Mouse (Mus musculus) c-Kit-positive CD71-positive TER-119-negative erythroid progenitor cells, embryonic 14.5 days (primary cell): ENCODE results near the gene Ablim1.

Source experiments
- DNase-seq: peaks from one replicate; pipeline ENCODE4 v3.0.0-alpha.2; 2013; ENCODE audit warnings: low read depth

The Ablim1 gene

DNA sequence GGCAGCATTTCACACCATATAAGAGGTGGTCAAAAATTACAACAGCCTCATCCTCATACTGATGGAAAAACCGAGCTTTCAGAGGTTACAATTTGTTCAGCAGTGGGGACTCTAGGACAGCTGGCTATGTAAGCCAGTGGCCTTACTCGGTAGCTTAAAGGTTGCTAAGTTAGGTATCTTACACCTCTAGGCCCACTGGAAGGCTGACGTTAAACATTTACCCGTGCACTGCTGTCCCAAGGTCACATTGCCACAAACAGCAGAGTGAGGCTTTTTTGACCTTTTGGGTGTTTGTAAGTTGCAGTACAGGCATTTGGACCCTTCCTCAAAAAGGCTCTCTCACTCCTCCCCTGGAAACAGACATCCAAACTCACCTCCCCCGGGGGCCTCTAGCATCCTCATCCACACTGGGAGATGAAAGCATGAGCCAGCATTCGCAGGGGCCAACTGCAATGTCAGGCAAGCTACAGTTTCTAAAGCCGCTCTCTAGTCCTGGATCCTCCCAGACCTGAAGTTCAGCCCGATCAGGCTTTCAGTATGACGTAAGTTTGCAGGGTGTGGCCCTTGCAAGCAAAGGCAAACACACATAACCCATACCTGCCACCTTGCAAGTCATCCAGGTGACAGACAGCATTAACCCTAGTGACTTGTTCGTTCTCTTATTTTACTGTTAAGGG lies 132.7 kb downstream of the Ablim1 start:
- no peak for DNase-seq

GRCm38 (mm10) chr19:57181317-57181716 lies 133.4 kb downstream of the Ablim1 start:
- DNase-seq = no peak

DNA sequence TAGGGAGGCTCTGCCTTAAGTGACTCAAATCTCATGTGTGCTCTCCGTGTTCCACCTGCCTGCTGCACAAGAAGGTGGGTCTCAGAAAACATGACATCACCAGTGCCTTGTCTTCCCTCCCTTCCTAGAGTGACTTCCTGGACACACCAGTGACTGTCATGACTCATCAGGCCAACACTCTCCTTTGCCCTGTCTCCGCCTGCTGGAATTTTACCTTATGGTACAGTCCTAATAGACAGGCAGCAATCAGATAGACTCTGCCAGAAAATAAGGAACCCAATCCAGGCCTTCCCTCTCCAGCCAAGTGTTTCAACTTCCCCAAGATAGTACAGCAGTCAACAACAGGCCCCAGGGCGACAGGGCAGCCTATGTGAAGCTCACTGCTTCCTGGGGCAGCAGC lies 133.8 kb downstream of the Ablim1 start:
- no peak for DNase-seq

DNA sequence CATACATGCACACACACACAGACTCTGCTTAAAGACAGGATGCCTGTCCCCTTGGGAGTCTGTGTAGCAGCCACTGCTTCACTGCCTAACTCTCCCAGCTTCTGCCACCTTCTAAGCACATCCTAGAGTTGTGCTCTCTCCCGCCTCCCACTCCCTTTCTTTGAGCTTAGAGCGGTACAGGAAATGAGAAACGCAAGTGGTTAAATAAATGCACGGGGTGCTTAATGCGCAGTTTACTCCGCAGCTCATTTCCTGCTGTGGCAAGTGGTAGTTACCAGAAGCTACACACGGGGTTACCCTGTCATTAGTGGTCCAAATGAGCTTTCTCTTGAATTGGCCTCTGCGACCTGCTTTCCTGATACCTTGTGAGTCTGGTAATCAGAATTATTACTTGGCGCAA lies 134.4 kb downstream of the Ablim1 start:
- DNase-seq = no peak

- DNase-seq = no peak
Observed at GRCm38 (mm10) chr19:57179269-57179668, 135.4 kb downstream of the Ablim1 start.

- DNase-seq = no peak
Observed at GRCm38 (mm10) chr19:57177334-57177733, 137.4 kb downstream of the Ablim1 start.

DNA sequence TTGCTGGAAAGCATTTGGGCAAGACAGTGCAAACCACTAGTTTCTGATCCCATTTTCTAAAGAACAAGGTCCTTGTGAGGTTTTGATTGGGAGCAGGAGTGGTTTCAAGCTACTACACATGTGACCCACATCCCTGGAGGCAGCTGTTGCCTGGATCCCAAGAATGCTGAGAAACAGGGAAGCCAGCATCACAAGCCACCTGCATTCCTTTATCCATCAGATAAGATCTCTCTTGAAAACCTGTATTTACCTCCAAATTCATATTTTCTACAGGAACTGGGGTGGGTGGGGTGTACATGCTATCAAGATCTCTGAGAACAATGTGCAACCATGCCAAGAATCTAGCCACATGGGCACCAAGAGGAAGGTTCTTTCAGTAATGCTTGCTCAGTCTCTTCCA lies 139.6 kb downstream of the Ablim1 start:
- DNase-seq = no peak

DNA sequence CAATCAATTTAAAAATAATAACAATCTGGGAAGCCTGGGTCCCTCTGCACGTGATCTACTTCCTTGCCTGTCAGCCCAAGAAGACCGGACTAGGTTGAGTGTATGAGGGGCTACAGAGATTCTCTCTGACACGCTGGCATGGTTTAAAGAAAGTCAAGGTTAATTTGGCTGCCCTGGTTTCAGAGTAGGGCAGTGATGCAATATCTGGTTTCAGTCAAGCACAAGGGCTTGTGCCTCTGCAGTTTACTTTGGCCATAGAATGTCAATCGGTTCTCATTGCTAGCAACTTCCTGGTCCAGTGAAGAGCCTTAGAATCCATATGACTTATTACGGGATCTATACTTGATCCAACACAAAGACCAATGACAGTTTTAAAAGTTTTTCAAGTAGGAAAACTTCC lies 140.2 kb downstream of the Ablim1 start:
- no peak for DNase-seq

DNA sequence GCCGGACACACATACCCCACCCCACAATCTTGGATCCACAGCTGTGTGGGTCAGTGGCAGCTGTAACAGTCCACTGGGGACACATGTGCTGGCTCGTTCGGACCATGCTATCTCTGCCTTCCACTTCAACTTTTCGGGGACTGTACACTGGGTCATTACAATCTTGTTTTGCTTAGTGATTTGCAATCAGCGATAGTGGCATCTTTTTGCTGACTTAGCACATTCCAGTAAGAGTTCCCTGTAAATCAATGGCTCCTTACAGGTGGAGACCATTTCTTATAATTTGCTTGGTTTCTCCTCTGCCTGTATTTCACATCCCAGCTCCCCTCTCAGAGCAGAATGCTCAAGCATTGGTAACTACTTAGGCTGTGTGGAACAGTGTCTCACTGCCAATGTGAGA lies 140.7 kb downstream of the Ablim1 start:
- no peak for DNase-seq

DNA sequence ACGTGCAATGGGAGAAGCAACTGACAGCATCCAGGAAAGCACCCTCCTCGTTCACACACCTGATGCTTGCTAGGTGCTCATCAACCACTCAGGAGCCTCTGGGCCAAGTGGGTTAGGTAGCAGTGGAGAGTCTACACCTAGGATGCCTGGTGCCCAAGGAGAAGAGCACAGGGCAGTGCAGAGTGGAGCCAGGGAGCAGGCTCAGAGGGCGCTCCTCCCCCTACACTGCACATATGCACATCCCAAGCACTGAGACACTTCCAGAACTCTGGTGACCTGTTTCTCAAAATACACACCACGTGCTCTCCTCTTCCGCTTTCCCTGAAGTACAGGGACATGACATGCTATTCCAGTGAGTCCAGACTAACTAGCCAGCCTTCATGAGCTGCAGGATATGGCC lies 142.4 kb downstream of the Ablim1 start:
- DNase-seq = no peak

GRCm38 (mm10) chr19:57170880-57171279 lies 143.8 kb downstream of the Ablim1 start:
- DNase-seq = no peak

GRCm38 (mm10) chr19:57169485-57169884 lies 145.2 kb downstream of the Ablim1 start:
- DNase-seq = no peak

DNA sequence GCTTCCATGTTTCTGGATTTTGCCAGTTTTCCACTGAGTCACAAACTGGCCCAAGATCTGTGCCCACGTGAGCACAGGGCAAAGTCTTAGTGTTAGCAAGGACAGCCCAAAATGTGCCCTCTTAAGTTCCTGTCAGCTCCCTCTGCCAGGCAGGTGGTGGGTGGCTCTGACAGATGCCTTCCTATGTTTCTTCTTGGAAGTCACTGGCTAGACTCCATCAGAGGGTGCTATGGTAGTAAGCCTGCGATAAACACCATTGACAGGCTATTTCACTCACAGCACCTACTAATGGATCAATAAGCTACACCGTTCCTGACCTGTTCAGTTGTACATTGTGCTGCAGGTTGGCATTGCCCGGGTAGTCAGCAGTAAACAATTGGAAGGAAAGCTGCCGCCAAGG lies 147.0 kb downstream of the Ablim1 start:
- DNase-seq = no peak

DNA sequence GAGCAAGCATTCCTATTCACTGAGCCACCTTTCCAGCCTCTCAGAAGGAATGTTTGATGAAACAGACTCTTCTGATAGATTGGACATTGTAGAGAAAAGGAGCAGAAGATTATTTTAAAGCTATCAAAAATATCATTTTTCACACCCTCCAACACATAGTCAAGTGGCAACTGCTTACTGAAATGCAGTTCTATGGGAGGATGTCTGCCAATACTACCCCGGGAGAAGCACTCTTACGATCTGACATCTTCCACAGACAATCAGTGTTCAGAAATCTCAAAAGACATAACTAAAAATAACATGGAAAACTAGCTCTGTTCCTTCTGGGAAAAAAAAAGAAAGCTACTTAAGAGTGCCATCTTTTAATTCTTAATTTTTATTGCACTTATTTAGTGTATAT lies 149.8 kb downstream of the Ablim1 start:
- DNase-seq = no peak

GRCm38 (mm10) chr19:57163315-57163714 lies 151.4 kb downstream of the Ablim1 start:
- no peak for DNase-seq

- no peak for DNase-seq
Observed at GRCm38 (mm10) chr19:57161978-57162727, 152.6 kb downstream of the Ablim1 start.

- DNase-seq = no peak
Observed at GRCm38 (mm10) chr19:57161010-57161660, 153.6 kb downstream of the Ablim1 start.

GRCm38 (mm10) chr19:57157731-57158343 lies 156.9 kb downstream of the Ablim1 start:
- no peak for DNase-seq

GRCm38 (mm10) chr19:57155121-57155884 lies 159.4 kb downstream of the Ablim1 start:
- DNase-seq = no peak

DNA sequence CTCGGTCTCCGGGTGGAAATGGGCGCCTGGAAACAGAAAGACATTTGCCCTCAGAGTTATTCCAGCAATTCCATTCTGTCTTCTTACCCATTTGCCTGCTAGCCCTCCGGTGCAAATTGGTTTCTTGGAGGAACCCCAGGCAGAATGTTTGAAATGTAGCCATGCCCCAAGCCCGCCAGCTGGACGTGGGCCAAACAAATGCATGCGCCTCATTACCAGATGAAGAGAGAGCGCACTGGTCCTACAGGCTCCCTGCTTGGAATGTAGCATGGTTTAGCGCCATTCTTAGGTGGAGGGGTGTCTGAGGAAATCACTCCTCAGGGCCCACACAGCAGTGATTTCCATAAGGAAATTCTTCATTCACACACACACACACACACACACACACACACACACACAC lies 162.4 kb downstream of the Ablim1 start:
- no peak for DNase-seq

DNA sequence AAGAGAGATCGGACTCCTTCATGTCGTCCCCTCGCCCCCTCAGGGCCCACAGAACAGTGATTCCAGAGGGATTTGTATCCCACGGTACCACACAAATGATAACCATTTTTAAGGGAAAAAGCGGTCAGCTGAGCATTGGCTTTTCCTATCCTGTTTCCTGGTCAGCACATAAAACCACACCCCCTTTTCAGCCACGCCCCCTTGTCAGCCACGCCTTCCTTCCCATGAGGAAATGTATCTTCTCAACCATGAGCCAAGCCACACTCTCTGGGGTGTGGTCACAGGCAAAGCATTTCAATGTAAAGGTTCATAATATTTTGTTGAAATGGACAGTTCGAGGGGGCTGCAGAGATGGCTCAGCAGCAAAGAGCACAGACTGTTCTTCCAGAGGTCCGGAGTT lies 163.2 kb downstream of the Ablim1 start:
- no peak for DNase-seq

GRCm38 (mm10) chr19:57150275-57150674 lies 164.4 kb downstream of the Ablim1 start:
- DNase-seq = no peak
